Mouse (Mus musculus) cerebellum, adult 11 months (tissue): ENCODE results near the gene Podn.
A peak's percentile ranks its signal among the peaks of the same experiment; 100 is the strongest.

Experiments
- DNase-seq: peaks from one replicate; pipeline ENCODE4 v3.0.0; 2022

Gene Podn

DNA sequence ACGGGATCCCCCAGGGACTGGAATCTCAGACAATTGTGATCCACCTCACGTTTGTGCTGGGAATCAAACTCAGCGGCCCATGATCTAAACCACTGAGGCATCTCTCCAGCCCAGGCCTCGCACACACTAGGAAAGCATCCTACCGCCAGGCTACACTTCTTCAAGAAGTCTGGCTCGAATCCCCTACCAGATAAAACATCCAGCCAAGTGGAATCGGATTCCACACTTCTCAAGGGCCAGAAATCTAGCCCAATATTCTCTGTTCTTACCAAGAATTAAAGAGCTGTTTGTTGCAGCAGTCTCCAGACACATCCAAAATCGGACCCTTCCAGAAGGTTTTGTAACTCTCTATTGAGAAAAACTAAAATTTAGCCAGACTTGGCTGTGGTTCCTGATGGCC is 59.2 kb downstream of the Podn start:
- DNase-seq = no peak

DNA sequence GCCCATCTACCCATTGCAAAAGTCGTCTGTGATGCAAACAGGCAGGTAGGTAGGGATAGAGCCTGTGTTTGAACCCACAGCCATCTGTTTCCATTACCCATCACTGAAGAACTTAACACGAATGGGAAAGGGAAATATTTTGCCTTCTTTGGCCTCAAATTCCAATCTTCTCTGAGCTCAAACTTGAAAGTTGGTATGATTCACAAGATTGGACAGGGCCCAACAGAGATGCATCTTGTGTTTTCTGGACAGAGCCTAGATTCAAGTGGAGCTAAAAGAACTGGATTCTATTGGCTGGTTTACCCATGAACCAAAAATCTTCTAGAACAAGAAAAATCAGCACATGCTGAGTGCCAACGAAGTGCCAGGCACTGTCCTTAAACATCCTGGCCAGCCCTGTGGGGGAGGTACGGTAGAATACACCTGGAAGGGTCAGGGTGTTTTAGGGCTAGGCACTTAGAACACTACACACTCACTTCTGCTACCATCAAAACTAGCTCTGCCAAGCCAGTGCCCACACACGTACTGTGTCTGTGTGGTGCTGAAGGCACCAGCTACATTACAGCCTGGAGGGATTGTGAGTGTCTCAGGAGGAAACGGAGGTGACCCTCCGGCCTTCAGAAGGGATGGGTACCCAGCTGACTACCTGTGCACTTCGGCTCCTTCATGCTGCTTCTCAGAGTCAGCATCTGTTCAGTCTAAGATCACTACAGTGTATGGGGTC is 63.0 kb downstream of the Podn start:
- no peak for DNase-seq

DNA sequence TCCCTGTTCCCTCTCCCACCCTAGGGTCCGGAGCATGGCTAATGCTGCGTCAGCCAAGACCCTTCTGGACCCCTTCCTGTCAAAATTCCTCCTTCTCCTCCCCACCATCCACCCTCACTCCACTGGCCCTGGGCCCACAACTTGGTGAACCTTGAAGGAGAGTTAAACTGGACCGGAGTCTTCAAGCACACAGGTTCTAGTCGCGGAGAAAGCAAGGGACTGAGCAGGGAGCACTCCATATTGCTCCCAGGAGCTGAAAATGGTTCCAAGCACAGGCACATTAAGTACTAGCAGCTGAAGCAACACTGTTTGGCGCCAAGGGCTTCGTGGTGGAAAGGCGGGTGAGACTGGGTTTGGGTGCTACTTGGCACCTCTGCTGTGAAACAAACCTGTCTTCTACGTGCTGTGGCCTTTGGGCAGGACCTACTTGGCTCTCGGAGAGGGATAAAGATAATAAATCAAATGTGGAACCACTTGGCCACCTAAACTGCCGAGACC is 63.8 kb downstream of the Podn start:
- DNase-seq = no peak

DNA sequence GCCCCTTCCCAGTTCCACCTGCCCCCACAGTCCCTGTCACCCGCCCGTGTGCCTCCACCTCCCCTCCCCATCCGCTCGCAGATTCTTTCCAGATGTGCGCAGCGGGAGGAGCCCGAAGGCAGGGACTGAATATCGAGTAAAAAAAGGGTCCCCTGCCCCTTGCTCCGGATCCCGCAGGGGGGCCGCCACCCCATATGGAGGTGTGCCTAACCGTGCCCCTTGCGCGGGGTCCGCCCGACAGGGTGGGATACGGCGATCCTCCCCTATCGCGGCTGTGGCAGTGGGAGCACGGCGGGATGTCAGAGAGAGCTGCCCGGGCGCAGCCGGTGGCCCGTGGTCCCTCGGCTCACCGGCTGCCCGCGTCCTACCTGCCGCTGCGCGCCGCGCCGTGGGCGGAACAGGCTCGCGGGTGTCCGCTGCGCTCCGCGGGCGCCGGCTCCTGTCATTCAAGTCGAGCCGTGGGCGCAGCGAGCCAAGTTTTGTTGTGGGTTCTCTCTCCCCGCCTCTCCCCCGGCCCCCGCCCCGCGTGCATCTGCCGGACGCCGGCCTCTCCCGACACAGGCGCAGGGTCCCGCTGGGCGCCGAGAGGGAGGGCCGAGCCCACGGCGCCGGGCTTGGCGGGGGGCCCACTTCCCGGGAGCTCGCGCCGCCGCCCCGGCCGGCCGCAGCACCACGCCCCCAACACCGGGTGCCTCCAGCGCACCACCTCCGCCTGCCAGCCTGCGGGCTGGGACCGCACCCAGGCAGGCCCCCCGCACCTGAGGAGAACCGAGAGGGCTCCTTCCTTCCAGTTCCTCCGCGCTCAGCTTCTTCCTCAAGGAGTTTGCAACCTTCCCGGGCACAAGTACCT is 64.5 kb downstream of the Podn start:
- DNase-seq = no peak

DNA sequence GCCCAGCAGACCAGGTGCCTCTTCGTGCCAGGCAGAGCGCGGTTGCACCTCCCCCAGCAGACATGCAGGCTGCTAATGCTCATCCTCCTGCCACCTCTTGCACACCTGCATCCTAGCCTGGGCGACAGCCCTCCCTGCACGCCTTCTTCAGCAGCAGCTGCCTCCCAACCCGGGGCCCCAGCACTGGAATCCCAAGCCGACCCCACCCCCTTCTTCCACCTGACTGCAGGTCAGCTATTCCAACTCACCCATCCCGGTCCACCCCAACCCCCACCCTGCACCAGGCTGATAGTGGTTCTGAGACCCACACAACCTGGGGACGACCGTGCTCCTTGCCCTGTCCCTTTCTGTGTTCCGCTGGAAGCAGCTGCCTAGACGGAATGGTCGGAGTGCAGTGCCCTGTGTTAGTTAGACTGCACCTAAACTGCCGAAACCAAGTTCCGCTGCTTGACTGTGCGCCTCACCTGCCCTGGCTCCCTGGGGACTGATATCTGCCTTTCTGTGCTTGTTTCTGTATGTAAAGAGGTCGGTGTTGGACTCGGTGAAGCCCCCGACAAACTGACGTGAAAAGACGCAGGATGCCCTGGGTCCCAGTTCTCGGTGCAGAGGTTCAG is 65.2 kb downstream of the Podn start:
- DNase-seq = no peak

DNA sequence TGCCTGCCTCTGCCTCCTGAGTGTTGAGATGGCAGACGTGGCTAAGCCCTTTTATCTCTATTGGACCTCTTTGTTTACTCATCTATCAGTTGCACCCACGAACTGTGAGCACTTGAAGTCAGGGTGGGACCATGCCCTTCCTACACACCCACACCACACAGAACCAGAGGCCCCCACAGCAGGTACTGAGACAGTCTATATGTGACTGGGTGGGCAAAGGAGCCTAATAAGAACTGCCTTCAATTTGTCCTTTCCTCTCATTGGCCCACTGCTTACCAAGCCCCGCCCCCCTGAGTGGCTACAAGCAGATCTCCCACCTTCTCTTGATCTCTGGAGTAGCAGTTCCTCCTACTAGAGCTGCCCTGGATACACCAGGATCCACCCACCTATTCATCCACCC is 70.1 kb downstream of the Podn start:
- DNase-seq = no peak

DNA sequence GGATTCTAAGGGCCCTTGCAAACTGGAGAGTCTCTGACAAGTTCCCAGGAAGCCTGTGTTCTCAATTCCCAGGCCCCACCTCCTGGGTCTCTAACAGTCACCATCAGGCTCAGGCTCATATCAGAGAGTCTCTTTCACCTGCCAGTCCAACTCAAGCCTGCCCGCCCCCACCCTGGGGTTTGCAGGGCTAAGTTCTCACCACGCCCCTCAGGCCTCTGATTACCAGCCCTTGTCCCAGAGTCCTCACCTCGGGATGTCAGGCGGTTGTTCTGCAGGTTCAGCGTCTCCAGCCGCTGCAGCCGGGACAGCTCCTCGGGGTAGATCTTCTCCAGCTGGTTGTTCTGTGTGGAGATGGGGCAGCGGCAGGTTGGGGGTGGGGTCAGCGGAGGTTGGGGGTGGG is 71.0 kb downstream of the Podn start:
- no peak for DNase-seq

GRCm38 (mm10) chr4:108024641-108025040 is 71.6 kb downstream of the Podn start:
- DNase-seq = no peak

GRCm38 (mm10) chr4:108023186-108023585 is 73.1 kb downstream of the Podn start:
- no peak for DNase-seq

DNA sequence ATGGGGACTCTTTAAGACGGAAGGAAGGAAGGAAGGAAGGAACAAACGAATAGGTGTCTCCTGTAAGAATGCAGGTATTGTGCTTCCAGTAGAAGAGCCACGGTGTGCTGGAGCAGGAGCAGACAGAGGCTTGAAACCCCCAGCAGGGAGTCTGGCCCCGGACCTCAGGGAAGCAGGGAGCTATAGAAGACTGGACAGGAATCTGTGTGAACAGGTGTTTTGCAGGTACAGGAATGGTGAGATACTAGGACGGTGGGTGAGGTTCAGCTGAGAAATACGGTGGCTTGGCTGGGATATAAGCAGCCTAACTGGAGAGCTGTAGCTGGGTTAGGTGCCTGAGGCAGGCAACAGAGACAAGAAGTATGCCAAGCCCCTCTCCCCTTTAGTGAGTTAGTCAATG is 76.1 kb downstream of the Podn start:
- DNase-seq = no peak

DNA sequence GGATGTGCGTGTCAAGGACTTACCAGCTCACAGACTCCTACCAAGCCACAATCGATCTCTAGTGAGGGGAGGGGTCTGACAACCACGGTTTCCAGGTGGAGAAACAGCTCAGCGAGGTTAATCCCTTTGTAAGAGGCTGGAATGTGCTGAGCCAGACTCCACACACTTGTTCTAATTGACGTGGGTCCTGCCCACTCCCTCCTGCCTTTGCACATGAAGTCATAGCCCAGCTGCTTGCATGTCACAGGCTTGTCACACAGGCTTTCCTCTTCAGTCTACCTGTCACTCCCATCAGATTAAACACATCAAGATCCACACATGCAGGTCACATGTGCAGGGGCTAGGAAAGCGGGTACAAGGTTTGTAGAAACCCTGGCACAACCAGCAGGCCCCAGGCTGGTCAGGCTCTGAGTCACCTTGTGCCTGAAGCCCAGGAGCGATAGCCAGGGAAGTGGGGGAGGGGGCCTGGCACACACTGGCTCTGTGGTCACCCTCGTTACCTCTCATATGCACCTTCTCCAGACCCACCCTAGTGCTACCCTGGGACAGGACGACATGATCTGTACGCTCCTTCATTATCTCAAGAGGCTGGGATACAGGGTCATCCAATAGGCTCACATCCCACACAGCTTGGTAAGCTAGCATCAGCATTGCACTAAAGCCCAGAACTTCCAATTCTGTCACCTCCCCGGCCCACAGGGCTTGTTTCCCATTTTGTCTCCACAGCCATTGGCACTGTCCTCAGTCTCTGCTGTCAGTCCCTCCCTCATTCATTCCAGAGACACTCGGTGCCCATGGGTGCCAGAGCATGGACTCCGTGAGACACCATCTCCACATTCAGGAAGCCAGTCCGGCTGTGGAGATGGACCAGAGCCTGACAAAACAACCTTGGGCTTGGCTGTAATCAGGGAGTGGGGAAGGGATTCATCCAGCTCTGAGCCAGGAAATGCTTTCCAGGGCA is 77.0 kb downstream of the Podn start:
- DNase-seq = no peak

GRCm38 (mm10) chr4:108018241-108018923 is 77.9 kb downstream of the Podn start:
- no peak for DNase-seq

GRCm38 (mm10) chr4:108017839-108018238 is 78.4 kb downstream of the Podn start:
- no peak for DNase-seq

- peak; percentile 27 for DNase-seq
Observed at GRCm38 (mm10) chr4:108016321-108016720, 79.9 kb downstream of the Podn start.

- no peak for DNase-seq
Observed at GRCm38 (mm10) chr4:108015067-108015765, 81.0 kb downstream of the Podn start.

GRCm38 (mm10) chr4:108014466-108014865 is 81.8 kb downstream of the Podn start:
- DNase-seq = no peak

GRCm38 (mm10) chr4:108008541-108008940 is 87.7 kb downstream of the Podn start:
- DNase-seq = no peak

GRCm38 (mm10) chr4:108007532-108008103 is 88.6 kb downstream of the Podn start:
- no peak for DNase-seq

- no peak for DNase-seq
Observed at GRCm38 (mm10) chr4:108005328-108005727, 90.9 kb downstream of the Podn start.

GRCm38 (mm10) chr4:107999380-107999779 is 96.9 kb downstream of the Podn start:
- DNase-seq = no peak
